Mouse (Mus musculus) spleen, postnatal 14 days (tissue): ENCODE data around the gene Tmem255a.

Experiments used
- DNase-seq, 2 experiments: peaks; one replicate each; pipeline ENCODE4 v3.0.0; 2021 to 2022; ENCODE audit warnings: low spot score in 2 of 2

The Tmem255a gene

DNA sequence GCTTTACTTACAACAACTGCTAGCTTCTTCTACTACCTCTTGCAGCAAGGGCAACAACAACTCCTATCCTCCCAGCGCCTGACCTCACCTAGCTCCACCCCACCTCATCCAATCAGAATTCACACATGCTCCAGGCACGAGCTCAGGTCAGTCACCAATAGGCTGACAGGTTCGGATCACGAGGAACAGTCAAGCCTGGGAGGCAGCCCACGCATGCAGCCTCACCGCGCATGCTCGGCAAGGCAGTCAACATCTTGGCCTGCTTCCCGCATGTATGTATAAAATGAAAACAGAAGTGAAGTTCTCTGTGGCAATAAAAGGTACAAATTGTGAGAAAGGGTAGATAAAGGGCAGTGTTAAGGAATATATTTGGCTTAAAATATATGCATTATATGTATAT is 86.2 kb downstream of the Tmem255a start:
- no peak for DNase-seq

DNA sequence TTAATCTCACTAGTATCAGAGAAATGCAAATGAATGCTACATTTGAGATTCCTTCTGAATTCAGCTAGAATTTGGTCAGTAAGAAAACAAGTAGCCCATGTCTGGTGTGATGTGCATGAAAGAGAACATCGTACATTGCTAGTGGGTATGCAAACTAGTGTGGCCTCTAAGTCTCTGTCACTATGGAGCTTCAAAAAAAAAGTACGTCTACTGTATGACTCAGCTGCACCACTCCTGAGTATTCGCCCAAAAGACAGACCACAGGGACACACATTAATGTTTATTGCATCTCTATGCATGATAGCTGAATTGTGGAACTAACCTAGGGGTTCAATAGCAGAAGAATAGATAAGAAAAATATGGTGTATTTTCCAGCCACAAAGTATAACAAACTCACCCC is 86.9 kb downstream of the Tmem255a start:
- no peak for DNase-seq

DNA sequence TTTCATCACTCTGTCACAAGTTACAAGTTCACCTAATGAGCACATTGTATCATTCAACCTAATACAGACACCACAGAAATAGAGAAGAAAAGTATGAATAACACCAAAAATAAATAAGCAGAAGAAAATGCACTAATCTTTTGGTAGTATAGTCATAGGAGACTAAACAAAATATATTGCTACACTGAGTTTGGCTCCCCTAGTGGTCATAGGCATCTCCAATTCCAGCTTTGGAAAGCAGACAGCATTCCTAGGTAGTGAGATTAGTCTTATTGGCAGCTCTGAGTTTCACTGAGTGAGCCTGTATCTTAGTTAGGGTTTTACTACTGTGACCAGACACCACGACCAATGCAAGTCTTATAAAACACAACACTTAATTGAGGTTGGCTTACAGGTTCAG is 93.1 kb downstream of the Tmem255a start:
- DNase-seq, result no peak
